15 mouse cellular contexts compared by ENCODE assay signal in the genomic region with DNA sequence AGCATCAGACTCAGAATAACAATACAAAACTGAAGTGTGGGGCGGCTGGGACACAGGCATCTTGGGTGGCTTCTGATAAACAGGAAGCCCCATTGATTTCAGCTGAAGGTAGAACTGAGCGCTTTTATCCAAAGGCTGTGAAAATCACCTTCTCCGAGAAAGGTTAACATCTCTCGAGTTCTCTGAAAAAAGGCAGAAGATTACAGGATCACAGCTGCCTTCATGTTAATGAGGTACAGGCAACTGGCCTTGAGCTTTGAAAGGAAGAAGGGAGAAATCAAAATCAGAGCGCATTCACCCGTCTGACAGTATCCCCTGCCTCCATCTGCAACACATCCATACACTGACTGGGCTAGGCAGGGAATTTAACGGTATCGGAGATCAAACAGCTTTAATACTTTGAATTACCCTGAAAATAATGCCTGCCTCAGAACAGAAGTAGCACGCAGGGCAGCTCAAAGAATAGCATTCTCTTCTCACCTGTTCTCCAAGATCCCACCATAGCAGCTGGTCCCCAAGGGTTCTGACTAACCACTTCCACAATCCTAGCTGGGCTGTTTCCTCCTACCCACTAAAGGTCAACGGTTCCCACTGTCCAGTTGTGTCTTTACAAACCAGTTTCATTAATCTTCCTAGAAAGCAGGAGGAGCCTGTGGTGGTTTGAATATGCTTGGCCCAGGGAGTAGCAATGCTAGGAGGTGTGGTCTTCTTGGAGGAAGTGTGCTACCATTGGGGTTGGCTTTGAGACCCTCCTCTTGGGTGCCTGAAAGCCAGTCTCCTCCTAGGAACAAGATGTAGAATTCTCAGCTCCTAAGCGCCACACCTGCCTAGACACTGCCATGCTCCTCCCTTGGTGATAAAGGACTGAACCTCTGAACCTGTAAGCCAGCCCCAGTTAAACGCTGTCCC.
A peak's percentile ranks its signal among the peaks of the same experiment; 100 is the strongest.
DNase-seq lines count a peak whose midpoint lies in the region; ATAC-seq and TF ChIP-seq lines count a peak whose summit lies in the region.
"Had no signal": no experiment of that assay in that cellular context is flagged by ENCODE, and none has a peak within 500 bp of the region (broad histone marks: within the 10 kb centered on the region; RNA-seq: fewer than 3 reads in every experiment).

No protein-coding gene starts in this region.

- WGBS in embryonic facial prominence, embryonic 10.5 days: 26% methylated on average over 12 of the region's 12 CpGs
- WGBS in hindbrain, embryonic 12.5 days: 27% methylated on average over 12 of the region's 12 CpGs
- 18% methylated on average over 12 of the region's 12 CpGs for WGBS in midbrain, embryonic 15.5 days
- 64% methylated on average over 12 of the region's 12 CpGs for WGBS in intestine, postnatal 0 days

- no peak overlapping the region for H3K9ac ChIP-seq in ES-E14 (ENCODE audit: insufficient read depth, low read depth, low read length, poor library complexity, severe bottlenecking)
- H3K9ac ChIP-seq in hindbrain, embryonic 12.5 days: peak overlapping the region; percentile 8; the same call in 1 of the 2 replicates
- 0 out of 2 replicates have a peak overlapping the region, but pooled peaks have one; percentile 15 for H3K9ac ChIP-seq in midbrain, embryonic 15.5 days
- H3K9ac ChIP-seq in intestine, postnatal 0 days (ENCODE audit: low read depth, low read length): no peak overlapping the region
- H3K9ac ChIP-seq: heart, embryonic 13.5 days; lung, embryonic 15.5 days had no signal

- no peak for TF ChIP-seq CTCF in intestine, postnatal 0 days (IDR thresholded peaks at IDR 0.05; ENCODE audit: low read depth)

- H3K36me3 ChIP-seq in ES-E14 (ENCODE audit: control insufficient read depth, insufficient read depth, low read length, poor library complexity, severe bottlenecking): no peaks in the 10 kb centered on the region
- no peaks in the 10 kb centered on the region for H3K36me3 ChIP-seq in embryonic facial prominence, embryonic 10.5 days (replicated peaks)
- H3K36me3 ChIP-seq in hindbrain, embryonic 12.5 days: no peaks in the 10 kb centered on the region
- no peaks in the 10 kb centered on the region for H3K36me3 ChIP-seq in midbrain, embryonic 15.5 days (replicated peaks)
- H3K36me3 ChIP-seq in intestine, postnatal 0 days (ENCODE audit: control insufficient read depth, insufficient read depth): no peaks in the 10 kb centered on the region
- H3K36me3 ChIP-seq: heart, embryonic 13.5 days; lung, embryonic 15.5 days had no signal

- H3K4me3 ChIP-seq in ES-E14 (ENCODE audit: insufficient read depth in 1 of 2, low read depth in 1 of 2, low read length in 2 of 2, poor library complexity in 1 of 2, severe bottlenecking in 1 of 2): peak overlapping the region in 1 of 2 experiments; percentile 30; a peak in 2 of 4 replicates
- H3K4me3 ChIP-seq in embryonic facial prominence, embryonic 10.5 days: peak overlapping the region; percentile 26; the same call in 1 of the 2 replicates
- H3K4me3 ChIP-seq in hindbrain, embryonic 12.5 days: no peak overlapping the region
- H3K4me3 ChIP-seq in midbrain, embryonic 15.5 days: no peak overlapping the region
- no peak overlapping the region for H3K4me3 ChIP-seq in intestine, postnatal 0 days (ENCODE audit: low read depth, low read length)
- H3K4me3 ChIP-seq: heart, embryonic 13.5 days; lung, embryonic 15.5 days had no signal

- in situ Hi-C loops in ES-E14 (cut with MboI; ENCODE audit: low sequenced_read_pairs in 2 of 2, unreplicated experiment in 2 of 2): no loop called here

- H3K9me3 ChIP-seq in ES-E14 (ENCODE audit: control insufficient read depth, insufficient read depth, low read depth, low read length): no peaks in the 10 kb centered on the region
- H3K9me3 ChIP-seq in embryonic facial prominence, embryonic 10.5 days: no peaks in the 10 kb centered on the region
- H3K9me3 ChIP-seq in hindbrain, embryonic 12.5 days (replicated peaks): no peaks in the 10 kb centered on the region
- H3K9me3 ChIP-seq in midbrain, embryonic 15.5 days: no peaks in the 10 kb centered on the region
- no peaks in the 10 kb centered on the region for H3K9me3 ChIP-seq in intestine, postnatal 0 days (ENCODE audit: control insufficient read depth)
- H3K9me3 ChIP-seq: heart, embryonic 13.5 days; lung, embryonic 15.5 days had no signal

- H3K4me2 ChIP-seq in hindbrain, embryonic 12.5 days (replicated peaks): peak overlapping the region; percentile 29
- peak overlapping the region; percentile 31 for H3K4me2 ChIP-seq in midbrain, embryonic 15.5 days
- no peak overlapping the region for H3K4me2 ChIP-seq in intestine, postnatal 0 days (replicated peaks; ENCODE audit: low read depth)
- H3K4me2 ChIP-seq: heart, embryonic 13.5 days; lung, embryonic 15.5 days had no signal

- 0 out of 2 replicates have a peak, but pooled peaks have one; percentile 23 for ATAC-seq in hindbrain, embryonic 12.5 days (ENCODE audit: low FRiP score)
- peak; percentile 63 for ATAC-seq in midbrain, embryonic 15.5 days (replicated peaks)
- ATAC-seq in intestine, postnatal 0 days: no peak

- peak overlapping the region; percentile 56 for H3K27ac ChIP-seq in ES-E14 (ENCODE audit: insufficient read depth, low read depth, low read length, poor library complexity, severe bottlenecking)
- peak overlapping the region; percentile 49 for H3K27ac ChIP-seq in embryonic facial prominence, embryonic 10.5 days (replicated peaks)
- H3K27ac ChIP-seq in hindbrain, embryonic 12.5 days: peak overlapping the region; percentile 82
- H3K27ac ChIP-seq in midbrain, embryonic 15.5 days: peak overlapping the region; percentile 83
- H3K27ac ChIP-seq in intestine, postnatal 0 days (ENCODE audit: low read depth, low read length): no peak overlapping the region
- H3K27ac ChIP-seq: heart, embryonic 13.5 days; lung, embryonic 15.5 days had no signal

- H3K27me3 ChIP-seq in embryonic facial prominence, embryonic 10.5 days (replicated peaks; ENCODE audit: low read depth, poor library complexity, severe bottlenecking): no peaks in the 10 kb centered on the region
- H3K27me3 ChIP-seq in hindbrain, embryonic 12.5 days: no peaks in the 10 kb centered on the region
- no peaks in the 10 kb centered on the region for H3K27me3 ChIP-seq in midbrain, embryonic 15.5 days (replicated peaks)
- no peaks in the 10 kb centered on the region for H3K27me3 ChIP-seq in intestine, postnatal 0 days (replicated peaks; ENCODE audit: control insufficient read depth, insufficient read depth, low read length)
- H3K27me3 ChIP-seq: heart, embryonic 13.5 days; lung, embryonic 15.5 days had no signal

- peak; percentile 43 for DNase-seq in ES-E14 (ENCODE audit: low read depth, low spot score)
- peak; percentile 40 for DNase-seq in embryonic facial prominence, embryonic 10.5 days (ENCODE audit: low spot score)
- DNase-seq in right cerebral cortex, postnatal 10 days (ENCODE audit: low spot score in 2 of 2): no peak
- no peak for DNase-seq in testis, postnatal 10 days (ENCODE audit: low spot score)
- no peak for DNase-seq in frontal cortex, adult 2 months (ENCODE audit: extremely low spot score in 1 of 2, low spot score in 1 of 2)
- DNase-seq: adrenal gland, postnatal 14 days; cerebellum, postnatal 14 days; kidney, adult 8-10 months; spleen, adult 18-20 months; thymus, postnatal 4 days had no signal

- H3K4me1 ChIP-seq in ES-E14 (ENCODE audit: control insufficient read depth in 2 of 2, insufficient read depth in 2 of 2, low read length in 2 of 2, poor library complexity in 1 of 2): peaks cover 12 to 15% of the 10 kb centered on the region in 2 experiments; a peak in 3 of 4 replicates
- H3K4me1 ChIP-seq in embryonic facial prominence, embryonic 10.5 days: peaks cover 68% of the 10 kb centered on the region
- peaks cover 57% of the 10 kb centered on the region for H3K4me1 ChIP-seq in hindbrain, embryonic 12.5 days
- peaks cover 52% of the 10 kb centered on the region for H3K4me1 ChIP-seq in midbrain, embryonic 15.5 days
- no peaks in the 10 kb centered on the region for H3K4me1 ChIP-seq in intestine, postnatal 0 days (replicated peaks; ENCODE audit: control insufficient read depth, insufficient read depth, low read length)

TF ChIP-seq in ES-E14, 5 proteins besides CTCF, POLR2A, EP300 and RAD21:
- TF ChIP-seq ZNF384 (IDR thresholded peaks at IDR 0.05; ENCODE audit: low read depth, low read length) (0 out of 2 replicates have a peak, but pooled peaks have one; percentile 1), HCFC1 (IDR thresholded peaks at IDR 0.05; ENCODE audit: borderline replicate concordance, insufficient read depth, low read length) (no peak), ZC3H11A (IDR thresholded peaks at IDR 0.05; ENCODE audit: borderline replicate concordance, low read depth, low read length) (no peak), MAFK (IDR thresholded peaks at IDR 0.05; ENCODE audit: insufficient read depth, low read depth, low read length) (no peak)
TF ChIP-seq in ES-E14: peak in this region for 1.

Comparison
In these comparisons a context has a peak if more than half of its experiments do, and no peak if none do; other contexts are left out.
1. DNase-seq: peak in ES-E14 (single experiment) and embryonic facial prominence, embryonic 10.5 days (single experiment); none in right cerebral cortex, postnatal 10 days (0 of 2), testis, postnatal 10 days (single experiment) and frontal cortex, adult 2 months (0 of 2).
2. H3K9ac ChIP-seq: peak in hindbrain, embryonic 12.5 days (single experiment) and midbrain, embryonic 15.5 days (single experiment); none in ES-E14 (single experiment) and intestine, postnatal 0 days (single experiment).